Mouse (Mus musculus): ENCODE data around the gene Nmnat1. TPM values are rescaled to one million over a fixed set of nuclear protein-coding genes. Genes with fewer than 3 reads are reported as not detected.
A peak's percentile ranks its signal among the peaks of the same experiment; 100 is the strongest.

The Nmnat1 gene
- polyA plus RNA-seq (2016; fragmentation: Nextera tagmentation; extraction: Ambion mirVana) = 17.9 and 18.4 TPM in 2 replicates

- peak; percentile 98 for DNase-seq (ENCODE audit: extremely low spot score, low spot score)
Measured at GRCm38 (mm10) chr4:149485053-149485824, at the start of gene Nmnat1, which contains the start of gene Lzic. TSS of gene Nmnat1 (minus strand) at chr4:149485202. TSS of gene Lzic (plus strand) at chr4:149485229.

GRCm38 (mm10) chr4:149529691-149530090, 44.7 kb upstream of the Nmnat1 start:
- Histone ChIP-seq H3K27ac (peak overlapping the region; percentile 48; the same call in 1 of the 2 replicates), H3K9me3 (no peaks in the 10 kb centered on the region), H3K27me3 (ENCODE audit: poor library complexity, severe bottlenecking) (no peaks in the 10 kb centered on the region), H3K36me3 (replicated peaks) (peaks cover 14% of the 10 kb centered on the region; the same call in 1 of the 2 replicates), H3K4me1 (peaks cover 40% of the 10 kb centered on the region), H3K4me3 (no peak overlapping the region)
- WGBS = 72% methylated on average over 6 of the region's 6 CpGs
- no peak for DNase-seq (ENCODE audit: extremely low spot score, low spot score)

More at GRCm38 (mm10) chr4:149485053-149485824, at the start of gene Nmnat1, which contains the start of gene Lzic:
- WGBS = under 1% methylated on average over 60 of the region's 60 CpGs
- Histone ChIP-seq H3K9me3 (no peaks in the 10 kb centered on the region), H3K4me3 (peak within 1 kb of the TSS; percentile 84), H3K36me3 (replicated peaks) (peaks cover 37% of the 10 kb centered on the region), H3K27me3 (ENCODE audit: poor library complexity, severe bottlenecking) (no peaks in the 10 kb centered on the region), H3K27ac (peak within 1 kb of the TSS; percentile 91), H3K4me1 (peaks cover 26% of the 10 kb centered on the region)

- no peak overlapping the region for H3K4me3 ChIP-seq
- H3K27me3 ChIP-seq (ENCODE audit: poor library complexity, severe bottlenecking) = no peaks in the 10 kb centered on the region
- peaks cover 7% of the 10 kb centered on the region; the same call in 1 of the 2 replicates for H3K36me3 ChIP-seq (replicated peaks)
- no peak for DNase-seq (ENCODE audit: extremely low spot score, low spot score)
- WGBS = 76% methylated on average over 15 of the region's 15 CpGs
- 0 out of 2 replicates have a peak overlapping the region, but pooled peaks have one; percentile 0 for H3K27ac ChIP-seq
- peaks cover 56% of the 10 kb centered on the region for H3K4me1 ChIP-seq
- no peaks in the 10 kb centered on the region for H3K9me3 ChIP-seq
Measured at GRCm38 (mm10) chr4:149527621-149528354, 42.8 kb upstream of the Nmnat1 start.

DNA sequence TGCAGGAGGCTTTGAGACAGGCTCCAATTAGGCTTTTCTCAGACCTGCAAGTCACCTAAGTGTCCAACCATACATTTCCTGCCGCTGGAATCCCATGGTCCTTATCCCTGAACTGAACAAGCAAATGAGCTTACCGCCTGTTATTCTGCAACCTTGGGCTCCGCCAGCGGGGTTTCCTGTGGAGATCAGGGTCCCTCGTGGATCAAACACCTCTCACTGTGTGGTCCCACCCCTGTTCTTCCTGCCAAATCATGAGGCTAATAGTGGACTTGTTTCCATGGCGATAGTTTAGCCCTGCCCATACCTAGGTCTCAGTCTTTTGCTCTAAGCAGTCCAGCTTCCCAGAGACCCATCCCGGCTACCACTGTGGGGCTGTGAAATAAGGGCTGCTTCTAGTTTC, 41.3 kb upstream of the Nmnat1 start:
- DNase-seq (ENCODE audit: extremely low spot score, low spot score) = no peak
- H3K4me3 ChIP-seq = no peak overlapping the region
- 42% methylated on average over 7 of the region's 7 CpGs for WGBS
- H3K9me3 ChIP-seq = no peaks in the 10 kb centered on the region
- H3K27ac ChIP-seq = peak overlapping the region; percentile 60
- H3K4me1 ChIP-seq = peaks cover 62% of the 10 kb centered on the region
- H3K27me3 ChIP-seq (ENCODE audit: poor library complexity, severe bottlenecking) = no peaks in the 10 kb centered on the region
- H3K36me3 ChIP-seq (replicated peaks) = peaks cover 5% of the 10 kb centered on the region; the same call in 1 of the 2 replicates

DNA sequence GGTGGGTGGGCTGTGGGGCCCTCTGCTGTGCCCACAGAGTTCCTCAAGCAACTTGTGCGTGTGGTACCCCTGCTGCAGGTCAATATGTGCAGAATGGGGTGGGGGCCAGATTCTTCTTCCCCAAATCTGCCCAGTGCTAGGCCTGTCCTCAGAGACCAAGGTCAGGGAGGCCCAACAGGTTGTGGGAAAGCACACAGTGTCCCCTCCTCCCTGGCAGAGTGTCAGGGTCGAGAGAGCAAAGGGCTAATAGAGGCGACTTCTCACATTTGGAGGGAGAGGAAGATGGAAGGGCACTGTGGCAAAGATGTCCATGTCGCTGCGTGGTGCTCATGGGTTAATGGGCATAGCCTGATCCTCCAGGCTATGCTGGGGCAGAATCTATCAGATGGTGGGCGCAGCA, 40.8 kb upstream of the Nmnat1 start:
- 75% methylated on average over 6 of the region's 6 CpGs for WGBS
- DNase-seq (ENCODE audit: extremely low spot score, low spot score) = no peak

DNA sequence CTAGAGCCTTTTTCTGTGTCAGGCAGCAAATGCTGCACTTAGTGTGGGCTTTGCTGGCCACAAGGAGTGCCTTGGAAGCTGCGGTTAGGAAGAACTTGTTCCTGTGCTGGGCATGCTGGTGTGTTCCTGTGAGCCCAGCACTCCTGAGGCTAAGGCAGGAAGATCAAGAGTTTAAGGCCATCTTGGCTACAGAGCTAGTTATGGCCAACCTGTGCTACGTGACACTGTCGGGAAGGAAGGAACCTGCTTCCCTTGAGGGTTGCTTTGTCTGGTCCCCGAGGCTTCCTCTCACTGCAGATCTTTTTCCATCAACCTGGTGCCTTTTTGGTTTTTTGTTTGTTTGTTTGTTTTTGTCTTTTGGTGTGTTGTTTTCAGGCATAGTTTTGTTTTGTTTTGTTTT, 40.2 kb upstream of the Nmnat1 start:
- WGBS = 86% methylated on average over 4 of the region's 4 CpGs
- Histone ChIP-seq H3K27me3 (ENCODE audit: poor library complexity, severe bottlenecking) (no peaks in the 10 kb centered on the region), H3K4me1 (peaks cover 73% of the 10 kb centered on the region), H3K27ac (no peak overlapping the region), H3K4me3 (no peak overlapping the region), H3K36me3 (replicated peaks) (peaks cover 5% of the 10 kb centered on the region; the same call in 1 of the 2 replicates), H3K9me3 (no peaks in the 10 kb centered on the region)
- no peak for DNase-seq (ENCODE audit: extremely low spot score, low spot score)

More for the DNA sequence above, 40.8 kb upstream of the Nmnat1 start:
- no peaks in the 10 kb centered on the region for H3K27me3 ChIP-seq (ENCODE audit: poor library complexity, severe bottlenecking)
- H3K27ac ChIP-seq = peak overlapping the region; percentile 60
- peaks cover 5% of the 10 kb centered on the region; the same call in 1 of the 2 replicates for H3K36me3 ChIP-seq (replicated peaks)
- H3K9me3 ChIP-seq = no peaks in the 10 kb centered on the region
- H3K4me1 ChIP-seq = peaks cover 67% of the 10 kb centered on the region
- no peak overlapping the region for H3K4me3 ChIP-seq

GRCm38 (mm10) chr4:149523961-149524360, 39.0 kb upstream of the Nmnat1 start:
- Histone ChIP-seq H3K4me1 (peaks cover 76% of the 10 kb centered on the region), H3K36me3 (replicated peaks) (peaks cover 5% of the 10 kb centered on the region; the same call in 1 of the 2 replicates), H3K9me3 (no peaks in the 10 kb centered on the region), H3K27me3 (ENCODE audit: poor library complexity, severe bottlenecking) (peaks cover 5% of the 10 kb centered on the region; the same call in 1 of the 2 replicates), H3K27ac (no peak overlapping the region), H3K4me3 (no peak overlapping the region)
- 68% methylated on average over 6 of the region's 6 CpGs for WGBS
- DNase-seq (ENCODE audit: extremely low spot score, low spot score) = no peak

GRCm38 (mm10) chr4:149521258-149521657, 36.3 kb upstream of the Nmnat1 start:
- Histone ChIP-seq H3K4me1 (peaks cover 77% of the 10 kb centered on the region), H3K27ac (no peak overlapping the region), H3K36me3 (replicated peaks) (peaks cover 5% of the 10 kb centered on the region; the same call in 1 of the 2 replicates), H3K27me3 (ENCODE audit: poor library complexity, severe bottlenecking) (peaks cover 5% of the 10 kb centered on the region; the same call in 1 of the 2 replicates), H3K9me3 (no peaks in the 10 kb centered on the region), H3K4me3 (no peak overlapping the region)
- 74% methylated on average over 10 of the region's 10 CpGs for WGBS
- no peak for DNase-seq (ENCODE audit: extremely low spot score, low spot score)

DNA sequence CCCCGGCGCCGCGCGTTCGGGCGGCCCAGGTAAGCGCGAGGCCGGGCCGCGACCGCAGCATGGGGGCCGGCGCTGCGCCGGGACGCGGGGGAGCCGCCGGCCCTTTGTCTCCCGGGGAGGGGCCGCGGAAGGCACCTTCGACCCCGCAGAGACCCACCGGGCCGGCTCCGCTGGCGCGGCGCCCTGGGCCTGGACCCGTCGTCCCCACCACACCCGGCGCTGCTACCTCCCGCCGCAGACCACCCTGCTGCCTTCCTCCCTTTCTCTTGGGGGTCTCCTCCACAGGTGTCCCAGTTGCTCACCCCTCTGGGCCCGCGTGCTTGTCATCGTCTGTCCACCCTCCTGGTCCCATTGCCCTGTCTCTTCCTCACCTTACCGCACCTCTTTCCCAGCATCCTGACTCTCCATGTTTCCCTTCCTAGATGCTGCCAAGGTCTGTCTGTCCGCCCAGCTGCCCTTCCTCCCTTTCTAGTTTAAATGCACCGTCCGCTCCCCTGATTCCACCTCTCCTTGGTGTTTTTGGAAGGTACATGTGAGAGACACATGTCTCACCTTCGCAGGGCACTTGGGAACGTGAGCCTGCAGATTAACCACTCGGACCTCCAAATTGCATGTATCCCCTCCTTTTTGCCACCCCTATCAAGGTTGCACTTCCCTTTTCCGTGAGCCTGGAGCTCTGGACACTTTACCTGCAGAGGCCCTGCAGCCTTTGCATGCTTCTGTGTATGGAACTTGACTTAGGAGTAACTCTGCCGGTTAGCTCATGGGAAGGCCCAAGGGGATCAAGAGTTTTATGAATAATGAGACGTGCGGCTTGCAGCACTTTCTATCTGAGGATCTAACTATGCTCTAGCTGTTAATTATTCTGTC, 33.6 kb upstream of the Nmnat1 start:
- H3K4me1 ChIP-seq = peaks cover 55% of the 10 kb centered on the region
- peak overlapping the region; percentile 90 for H3K4me3 ChIP-seq
- WGBS = 4% methylated on average over 51 of the region's 52 CpGs
- DNase-seq (ENCODE audit: extremely low spot score, low spot score) = peak; percentile 44
- H3K27me3 ChIP-seq (ENCODE audit: poor library complexity, severe bottlenecking) = peaks cover 5% of the 10 kb centered on the region; the same call in 1 of the 2 replicates
- H3K27ac ChIP-seq = peak overlapping the region; percentile 91
- no peaks in the 10 kb centered on the region for H3K36me3 ChIP-seq (replicated peaks)
- no peaks in the 10 kb centered on the region for H3K9me3 ChIP-seq

GRCm38 (mm10) chr4:149517868-149518340, 32.9 kb upstream of the Nmnat1 start, which contains the start of gene Ctnnbip1:
TSS of gene Ctnnbip1 (plus strand) at chr4:149518236.
- WGBS = under 1% methylated on average over 45 of the region's 46 CpGs
- H3K27ac ChIP-seq = peak within 1 kb of the TSS; percentile 91
- DNase-seq (ENCODE audit: extremely low spot score, low spot score) = peak; percentile 96

DNA sequence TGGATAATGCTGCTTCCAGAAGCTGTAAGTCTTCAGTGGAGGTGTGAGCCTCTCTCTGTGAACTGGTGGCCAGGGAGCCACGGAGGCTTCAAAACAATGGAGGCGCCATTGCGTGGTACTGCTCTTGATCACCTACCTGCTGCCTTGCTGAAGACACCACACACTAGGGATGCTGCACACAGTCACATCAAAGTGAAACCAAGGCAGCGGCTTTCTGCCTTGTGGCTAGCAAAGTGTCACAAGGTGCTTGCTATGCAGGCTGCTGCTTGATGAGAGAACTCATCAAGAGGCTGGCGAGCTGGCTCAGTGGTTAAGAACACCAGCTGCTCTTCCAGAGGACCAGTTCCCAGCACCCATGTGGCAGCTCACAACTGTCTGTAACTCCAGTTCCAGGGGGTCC, 30.7 kb upstream of the Nmnat1 start:
- no peak overlapping the region for H3K4me3 ChIP-seq
- 91% methylated on average over 5 of the region's 5 CpGs for WGBS
- no peaks in the 10 kb centered on the region for H3K36me3 ChIP-seq (replicated peaks)
- H3K9me3 ChIP-seq = no peaks in the 10 kb centered on the region
- H3K27me3 ChIP-seq (ENCODE audit: poor library complexity, severe bottlenecking) = peaks cover 5% of the 10 kb centered on the region; the same call in 1 of the 2 replicates
- H3K4me1 ChIP-seq = peaks cover 45% of the 10 kb centered on the region
- no peak for DNase-seq (ENCODE audit: extremely low spot score, low spot score)
- no peak overlapping the region for H3K27ac ChIP-seq

More at GRCm38 (mm10) chr4:149517868-149518340, 32.9 kb upstream of the Nmnat1 start, which contains the start of gene Ctnnbip1:
- Histone ChIP-seq H3K9me3 (no peaks in the 10 kb centered on the region), H3K4me3 (peak within 1 kb of the TSS; percentile 90), H3K27me3 (ENCODE audit: poor library complexity, severe bottlenecking) (peaks cover 5% of the 10 kb centered on the region; the same call in 1 of the 2 replicates), H3K4me1 (peaks cover 48% of the 10 kb centered on the region), H3K36me3 (replicated peaks) (no peaks in the 10 kb centered on the region)

All from forebrain, embryonic 10.5 days (tissue).